Mouse (Mus musculus) testis, adult 2 months (tissue): ENCODE measurements at regions not wholly inside any gene's neighbourhood (a gene's known extent, or its start where the extent isn't known, plus 50 kb on each side); places are given as distances from the start of the nearest gene placed in this dataset.

Experiments used
- H3K27ac ChIP-seq: fragments of 200-500 bp; 2 replicates; pipeline ENCODE4 v1.5.1; 2012; ENCODE audit warnings: low read depth, low read length; ENCODE audit not compliant: control insufficient read depth, insufficient read depth
- H3K27me3 ChIP-seq: fragments of 200-500 bp; 2 replicates; pipeline ENCODE4 v1.6.1; 2012; ENCODE audit warnings: mild to moderate bottlenecking, low read length, moderate library complexity; ENCODE audit not compliant: control insufficient read depth, insufficient read depth
- H3K36me3 ChIP-seq: fragments of 200-500 bp; 2 replicates; pipeline ENCODE4 v1.6.1; 2012; ENCODE audit warnings: mild to moderate bottlenecking, low read length; ENCODE audit not compliant: control insufficient read depth, insufficient read depth
- H3K4me1 ChIP-seq: fragments of 200-500 bp; 2 replicates; pipeline ENCODE4 v1.6.1; 2012; ENCODE audit warnings: low read length; ENCODE audit not compliant: control insufficient read depth, insufficient read depth
- H3K4me3 ChIP-seq: fragments of 200-500 bp; 2 replicates; pipeline ENCODE4 v1.5.1; 2012; ENCODE audit warnings: low read depth, mild to moderate bottlenecking, low read length, moderate library complexity, mixed read lengths; ENCODE audit not compliant: control insufficient read depth
- CTCF ChIP-seq: fragments of 200-500 bp; IDR thresholded peaks from 2 replicates; pipeline ENCODE4 v1.5.1; 2012; ENCODE audit warnings: low read depth, mild to moderate bottlenecking, inconsistent platforms, low read length, moderate library complexity; ENCODE audit not compliant: control insufficient read depth, insufficient read depth, insufficient replicate concordance
- POLR2A ChIP-seq: fragments of 200-500 bp; IDR thresholded peaks from 2 replicates; pipeline ENCODE4 v1.6.1; 2012; ENCODE audit warnings: low read depth, mild to moderate bottlenecking, inconsistent platforms, low read length, moderate library complexity; ENCODE audit not compliant: control insufficient read depth

GRCm38 (mm10) chr3:121886309-121886708 lies 66.0 kb upstream of the Arhgap29 start:
- H3K27me3 ChIP-seq, result no peaks in the 10 kb centered on the region
- H3K27ac ChIP-seq, result no peak overlapping the region

GRCm38 (mm10) chr3:121885265-121886178 lies 66.8 kb upstream of the Arhgap29 start:
- TF ChIP-seq POLR2A (no peak), CTCF (no peak)
- H3K27me3 ChIP-seq, result no peaks in the 10 kb centered on the region
- H3K27ac ChIP-seq, result 0 out of 2 replicates have a peak overlapping the region, but pooled peaks have one; percentile 12
- H3K4me1 ChIP-seq, result peaks cover 4% of the 10 kb centered on the region; the same call in 1 of the 2 replicates
- no peak overlapping the region for H3K4me3 ChIP-seq
- no peaks in the 10 kb centered on the region for H3K36me3 ChIP-seq

More at GRCm38 (mm10) chr3:121886309-121886708, 66.0 kb upstream of the Arhgap29 start:
- H3K4me1 ChIP-seq, result peaks cover 4% of the 10 kb centered on the region; the same call in 1 of the 2 replicates
- no peaks in the 10 kb centered on the region for H3K36me3 ChIP-seq
- no peak overlapping the region for H3K4me3 ChIP-seq
- TF ChIP-seq CTCF, result no peak
- no peak for TF ChIP-seq POLR2A

GRCm38 (mm10) chr3:121884328-121885248 lies 67.8 kb upstream of the Arhgap29 start:
- Histone ChIP-seq H3K36me3 (no peaks in the 10 kb centered on the region), H3K27ac (no peak overlapping the region), H3K27me3 (no peaks in the 10 kb centered on the region), H3K4me1 (peaks cover 4% of the 10 kb centered on the region; the same call in 1 of the 2 replicates), H3K4me3 (no peak overlapping the region)
- TF ChIP-seq CTCF (peak; percentile 59), POLR2A (no peak)

GRCm38 (mm10) chr3:121880355-121880754 lies 65.3 kb upstream of the Abcd3 start:
- H3K4me3 ChIP-seq, result no peak overlapping the region
- H3K36me3 ChIP-seq, result no peaks in the 10 kb centered on the region
- H3K4me1 ChIP-seq, result peaks cover 2% of the 10 kb centered on the region; the same call in 1 of the 2 replicates
- H3K27ac ChIP-seq, result no peak overlapping the region
- no peak for TF ChIP-seq CTCF
- no peak for TF ChIP-seq POLR2A
- H3K27me3 ChIP-seq, result no peaks in the 10 kb centered on the region

GRCm38 (mm10) chr3:121875072-121875471 lies 60.0 kb upstream of the Abcd3 start:
- Histone ChIP-seq H3K4me3 (no peak overlapping the region), H3K27me3 (no peaks in the 10 kb centered on the region), H3K36me3 (no peaks in the 10 kb centered on the region), H3K27ac (no peak overlapping the region), H3K4me1 (no peaks in the 10 kb centered on the region)
- no peak for TF ChIP-seq POLR2A
- TF ChIP-seq CTCF, result no peak

- no peaks in the 10 kb centered on the region for H3K36me3 ChIP-seq
- H3K4me3 ChIP-seq, result no peak overlapping the region
- no peaks in the 10 kb centered on the region for H3K4me1 ChIP-seq
- no peak overlapping the region for H3K27ac ChIP-seq
- H3K27me3 ChIP-seq, result no peaks in the 10 kb centered on the region
- no peak for TF ChIP-seq POLR2A
- no peak for TF ChIP-seq CTCF
Measured at GRCm38 (mm10) chr3:121874576-121874975, 59.5 kb upstream of the Abcd3 start.

GRCm38 (mm10) chr3:121873572-121873971 lies 58.5 kb upstream of the Abcd3 start:
- TF ChIP-seq POLR2A (no peak), CTCF (no peak)
- H3K4me1 ChIP-seq, result no peaks in the 10 kb centered on the region
- H3K4me3 ChIP-seq, result no peak overlapping the region
- no peak overlapping the region for H3K27ac ChIP-seq
- no peaks in the 10 kb centered on the region for H3K27me3 ChIP-seq
- no peaks in the 10 kb centered on the region for H3K36me3 ChIP-seq
